Mouse (Mus musculus): Measurements from ENCODE around the gene Cnot11.

- TF ChIP-seq CTCF (IDR thresholded peaks at IDR 0.05; ENCODE audit: extremely low read depth, insufficient read length, insufficient replicate concordance, low read depth, low read length) (no peak), POLR2A (IDR thresholded peaks at IDR 0.05; ENCODE audit: low read depth, low read length) (no peak)
Observed at GRCm38 (mm10) chr1:39499485-39499941, 35.3 kb upstream of the Cnot11 start.
